Mouse (Mus musculus) heart, embryonic 13.5 days (tissue): ENCODE results near the gene Nek1. TPM values are rescaled to one million over a fixed set of nuclear protein-coding genes. Genes with fewer than 3 reads are reported as not detected.

Experiments used
- ATAC-seq: fragments of 200-750 bp; cut with Nextera tagmentation; 2 replicates; pipeline ENCODE4 v1.8.0; 2017; ENCODE audit warnings: moderate TSS enrichment; ENCODE audit not compliant: insufficient number of reproducible peaks, low FRiP score, low TSS enrichment; ENCODE audit errors: extremely low read depth
- H3K27ac ChIP-seq: fragments of 300-500 bp; sonication (generic); replicated peaks from 2 replicates; pipeline ENCODE4 v1.5.1; 2015; ENCODE audit warnings: moderate library complexity, mild to moderate bottlenecking, inconsistent platforms
- H3K27me3 ChIP-seq: fragments of 300-500 bp; sonication (generic); replicated peaks from 2 replicates; pipeline ENCODE4 v1.6.1; 2015; ENCODE audit warnings: mild to moderate bottlenecking, inconsistent platforms
- H3K36me3 ChIP-seq: fragments of 300-500 bp; sonication (generic); 2 replicates; pipeline ENCODE4 v1.6.1; 2015; ENCODE audit warnings: mild to moderate bottlenecking, inconsistent platforms
- H3K4me1 ChIP-seq: fragments of 300-500 bp; sonication (generic); 2 replicates; pipeline ENCODE4 v1.6.1; 2015; ENCODE audit warnings: inconsistent platforms
- H3K4me2 ChIP-seq: fragments of 300-500 bp; sonication (generic); 2 replicates; pipeline ENCODE4 v1.6.1; 2015; ENCODE audit warnings: inconsistent platforms, mild to moderate bottlenecking, moderate library complexity
- H3K4me3 ChIP-seq: fragments of 300-500 bp; sonication (generic); 2 replicates; pipeline ENCODE4 v1.5.1; 2015; ENCODE audit warnings: moderate library complexity, mild to moderate bottlenecking, inconsistent platforms
- H3K9ac ChIP-seq: fragments of 300-500 bp; sonication (generic); 2 replicates; pipeline ENCODE4 v1.6.1; 2015; ENCODE audit warnings: inconsistent platforms, mild to moderate bottlenecking, moderate library complexity
- H3K9me3 ChIP-seq: fragments of 300-500 bp; sonication (generic); 2 replicates; pipeline ENCODE4 v1.6.1; 2016; ENCODE audit warnings: inconsistent platforms
- WGBS: fragments of 180-500 bp; shearing (Covaris S2); methylation state at CpG from one replicate; pipeline ENCODE4 v1.1.7; 2015; ENCODE audit warnings: mixed read lengths; 5-methylcytosine and 5-hydroxymethylcytosine counted together
- polyA plus RNA-seq: library from polyadenylated mRNA; unstranded; fragments of >200 nt; fragmentation: Nextera tagmentation; extraction: Ambion mirVana; gene quantifications from 2 replicates; pipeline ENCODE4 v1.2.1, GENCODE M21; 2015

Gene Nek1
- polyA plus RNA-seq, 1 experiment from 2014 or later = 10.6 TPM

DNA sequence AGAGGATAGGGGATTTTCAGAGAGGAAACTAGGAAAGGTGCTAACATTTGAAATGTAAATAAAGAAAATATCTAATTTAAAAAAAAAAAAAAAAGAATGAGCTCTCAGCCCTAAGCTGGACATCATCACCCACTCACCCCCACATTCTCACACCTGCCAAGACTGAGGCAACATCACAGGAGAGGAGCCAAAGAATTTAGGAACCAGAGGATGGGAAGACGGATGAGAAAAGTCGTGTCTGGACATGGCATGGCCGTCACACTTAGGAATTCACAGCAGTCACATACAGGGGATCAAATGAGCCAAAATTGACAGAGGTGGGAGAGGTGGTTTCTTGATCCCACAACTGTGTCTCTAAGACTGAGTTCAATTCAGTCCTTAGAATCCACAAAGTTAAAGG, 165.5 kb downstream of the Nek1 start:
- Histone ChIP-seq H3K27me3 (no peaks in the 10 kb centered on the region), H3K27ac (no peak overlapping the region), H3K4me2 (no peak overlapping the region), H3K4me1 (no peaks in the 10 kb centered on the region), H3K4me3 (no peak overlapping the region), H3K9ac (no peak overlapping the region), H3K9me3 (no peaks in the 10 kb centered on the region), H3K36me3 (no peaks in the 10 kb centered on the region)
- WGBS = 45% methylated on average over 3 of the region's 3 CpGs
- ATAC-seq = no peak

GRCm38 (mm10) chr8:61161461-61162185, 168.6 kb downstream of the Nek1 start:
- Histone ChIP-seq H3K4me2 (no peak overlapping the region), H3K27me3 (no peaks in the 10 kb centered on the region), H3K4me3 (no peak overlapping the region), H3K27ac (no peak overlapping the region), H3K9ac (no peak overlapping the region), H3K4me1 (no peaks in the 10 kb centered on the region), H3K36me3 (no peaks in the 10 kb centered on the region), H3K9me3 (no peaks in the 10 kb centered on the region)
- ATAC-seq = no peak
- 75% methylated on average over 6 of the region's 6 CpGs for WGBS

GRCm38 (mm10) chr8:61162186-61162566, 169.2 kb downstream of the Nek1 start:
- H3K27ac ChIP-seq = no peak overlapping the region
- no peak overlapping the region for H3K4me3 ChIP-seq
- H3K9me3 ChIP-seq = no peaks in the 10 kb centered on the region
- WGBS = 64% methylated on average over 1 of the region's 1 CpGs
- no peaks in the 10 kb centered on the region for H3K36me3 ChIP-seq
- H3K4me2 ChIP-seq = no peak overlapping the region
- ATAC-seq = no peak
- H3K4me1 ChIP-seq = no peaks in the 10 kb centered on the region
- no peaks in the 10 kb centered on the region for H3K27me3 ChIP-seq
- H3K9ac ChIP-seq = no peak overlapping the region

- Histone ChIP-seq H3K4me2 (no peak overlapping the region), H3K9me3 (no peaks in the 10 kb centered on the region), H3K4me3 (no peak overlapping the region), H3K27ac (no peak overlapping the region), H3K27me3 (0 out of 2 replicates have a peak, but pooled peaks cover under 1% of the 10 kb centered on the region), H3K36me3 (no peaks in the 10 kb centered on the region), H3K9ac (no peak overlapping the region), H3K4me1 (peaks cover 17% of the 10 kb centered on the region)
- ATAC-seq = no peak
- 73% methylated on average over 3 of the region's 3 CpGs for WGBS
These were observed 178.6 kb downstream of the Nek1 start for GRCm38 (mm10) chr8:61171546-61171945.

- H3K36me3 ChIP-seq = no peaks in the 10 kb centered on the region
- no peaks in the 10 kb centered on the region for H3K9me3 ChIP-seq
- no peak overlapping the region for H3K4me2 ChIP-seq
- 0 out of 2 replicates have a peak, but pooled peaks cover 12% of the 10 kb centered on the region for H3K27me3 ChIP-seq
- ATAC-seq = no peak
- H3K4me3 ChIP-seq = no peak overlapping the region
- peaks cover 17% of the 10 kb centered on the region for H3K4me1 ChIP-seq
- no peak overlapping the region; the same call in 1 of the 2 replicates for H3K27ac ChIP-seq
- no peak overlapping the region for H3K9ac ChIP-seq
- 24% methylated on average over 7 of the region's 7 CpGs for WGBS
These were observed 181.0 kb downstream of the Nek1 start for GRCm38 (mm10) chr8:61173921-61174492.

DNA sequence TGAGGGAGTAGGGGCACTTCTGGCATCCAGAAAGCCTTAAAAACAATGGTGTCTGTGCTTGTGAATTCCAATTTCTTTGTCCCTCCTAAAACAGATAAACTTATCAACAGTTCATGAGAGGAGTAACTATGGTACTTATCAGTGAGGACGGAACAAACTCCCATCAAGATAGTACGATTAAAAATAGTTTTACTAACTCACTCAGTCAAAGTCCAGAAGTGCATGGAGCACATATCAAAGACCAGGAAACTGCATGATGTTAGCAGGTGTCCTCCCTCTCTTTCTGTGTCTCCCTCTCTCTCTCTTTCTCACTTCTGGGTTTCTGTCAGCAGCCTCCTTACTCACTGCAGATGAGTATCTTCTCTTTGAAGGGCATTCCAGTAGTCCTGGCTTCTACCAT, 182.9 kb downstream of the Nek1 start:
- no peak overlapping the region for H3K4me3 ChIP-seq
- no peak overlapping the region for H3K4me2 ChIP-seq
- H3K9me3 ChIP-seq = no peaks in the 10 kb centered on the region
- 34% methylated on average over 2 of the region's 2 CpGs for WGBS
- no peak for ATAC-seq
- H3K9ac ChIP-seq = no peak overlapping the region
- 0 out of 2 replicates have a peak, but pooled peaks cover 12% of the 10 kb centered on the region for H3K27me3 ChIP-seq
- H3K4me1 ChIP-seq = peaks cover 17% of the 10 kb centered on the region
- no peak overlapping the region for H3K27ac ChIP-seq
- no peaks in the 10 kb centered on the region for H3K36me3 ChIP-seq

DNA sequence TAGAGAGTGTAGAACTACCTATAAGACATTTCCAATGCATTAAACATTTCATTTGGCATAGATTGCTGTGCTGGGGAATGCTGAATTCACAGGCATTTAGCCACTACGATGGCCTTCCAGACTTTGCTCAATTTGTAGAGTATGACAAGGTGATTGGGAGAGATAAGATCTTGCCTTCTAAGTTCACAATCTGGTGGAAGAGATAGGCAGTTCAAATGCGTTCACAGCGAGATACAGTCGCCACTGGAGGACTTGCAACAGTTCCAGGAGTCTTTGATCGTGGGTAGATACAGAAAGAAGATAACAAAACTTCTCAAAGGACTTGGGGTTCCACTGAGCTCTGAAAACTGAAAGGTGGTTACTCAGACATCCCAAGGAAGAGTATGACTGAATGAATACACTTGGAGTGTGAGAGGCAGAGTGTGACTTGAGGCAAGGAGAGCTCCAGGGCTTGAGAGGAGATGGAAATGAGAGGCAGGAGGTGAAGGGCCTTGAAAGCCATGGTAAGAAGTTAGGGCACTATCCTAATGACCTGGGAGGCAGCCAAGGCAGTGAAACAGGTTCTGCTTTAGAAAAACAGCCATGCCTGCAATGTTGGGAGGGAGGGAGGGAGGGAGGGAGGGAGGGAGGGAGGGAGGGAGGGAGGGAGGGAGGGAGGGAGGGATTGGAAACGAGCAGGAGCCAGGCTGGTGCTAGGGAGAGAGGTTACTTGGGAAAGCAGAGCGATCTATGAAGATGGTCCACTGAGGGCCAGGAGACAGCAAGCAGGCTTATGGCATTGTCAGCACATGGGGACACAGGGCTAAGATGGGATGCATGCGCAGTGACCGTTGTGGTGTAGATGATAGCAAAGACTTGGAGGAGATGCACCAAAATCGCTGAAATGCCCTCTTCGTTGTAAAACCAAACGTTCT, 184.9 kb downstream of the Nek1 start:
- Histone ChIP-seq H3K9me3 (no peaks in the 10 kb centered on the region), H3K4me3 (no peak overlapping the region), H3K27ac (no peak overlapping the region), H3K4me2 (no peak overlapping the region), H3K27me3 (0 out of 2 replicates have a peak, but pooled peaks cover 12% of the 10 kb centered on the region), H3K4me1 (peaks cover 36% of the 10 kb centered on the region), H3K36me3 (no peaks in the 10 kb centered on the region), H3K9ac (no peak overlapping the region)
- no peak for ATAC-seq
- WGBS = 61% methylated on average over 12 of the region's 12 CpGs

DNA sequence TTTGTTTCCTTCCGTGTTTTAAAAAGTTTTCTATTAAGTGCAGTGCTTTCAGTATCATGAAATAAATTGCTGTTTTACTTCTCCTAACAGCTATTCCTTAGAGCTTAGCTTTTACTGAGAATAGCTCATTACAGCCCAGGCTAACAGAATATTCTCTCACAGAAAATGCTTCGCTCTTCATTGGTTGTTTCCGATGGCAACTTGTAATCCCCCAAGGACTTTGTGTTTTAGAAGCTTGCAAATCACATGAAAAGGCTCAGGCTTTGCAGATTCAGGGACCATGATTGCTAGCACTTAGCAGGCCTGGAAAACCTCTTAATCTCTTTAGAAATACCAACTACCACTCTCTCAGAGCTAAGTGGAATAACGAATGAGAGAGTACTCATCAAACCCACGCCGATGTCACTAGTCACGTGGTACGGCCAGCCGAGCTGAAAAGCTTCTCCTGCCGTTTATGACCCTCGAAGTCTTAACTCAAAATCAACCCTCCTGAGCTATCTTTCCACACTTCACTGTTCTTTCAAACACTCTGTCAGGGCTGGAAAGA, 185.7 kb downstream of the Nek1 start:
- no peaks in the 10 kb centered on the region for H3K36me3 ChIP-seq
- 0 out of 2 replicates have a peak, but pooled peaks cover 6% of the 10 kb centered on the region for H3K9me3 ChIP-seq
- no peak overlapping the region for H3K4me3 ChIP-seq
- H3K27ac ChIP-seq = no peak overlapping the region
- ATAC-seq = no peak
- H3K9ac ChIP-seq = no peak overlapping the region
- 60% methylated on average over 11 of the region's 11 CpGs for WGBS
- H3K4me2 ChIP-seq = no peak overlapping the region
- 0 out of 2 replicates have a peak, but pooled peaks cover 12% of the 10 kb centered on the region for H3K27me3 ChIP-seq
- H3K4me1 ChIP-seq = peaks cover 33% of the 10 kb centered on the region

Other genes starting within 250 kb of the Nek1 start
- 64.2 and 65.0 TPM in 2 replicates for gene Hpf1, start 102.8 kb upstream of the Nek1 start, polyA plus RNA-seq
- 19.6 and 21.2 TPM in 2 replicates for gene Clcn3, start 9.9 kb upstream of the Nek1 start, polyA plus RNA-seq
- gene Sh3rf1, start 230.7 kb downstream of the Nek1 start, polyA plus RNA-seq = 4.8 and 5.3 TPM in 2 replicates